In genomic region chr14:122388431-122389031, GRCm38 (mm10) we compare ENCODE assay signal across 17 mouse cellular contexts.
DNase-seq lines count a peak whose midpoint lies in the region; ATAC-seq and TF ChIP-seq lines count a peak whose summit lies in the region.
"Had no signal": no experiment of that assay in that cellular context is flagged by ENCODE, and none has a peak within 500 bp of the region (broad histone marks: within the 10 kb centered on the region; RNA-seq: fewer than 3 reads in every experiment).

No protein-coding gene starts in this region.

- peak overlapping the region; percentile 37 for H3K9ac ChIP-seq in hindbrain, postnatal 0 days (replicated peaks; ENCODE audit: low read length)

- peak overlapping the region; percentile 33 for H3K4me2 ChIP-seq in hindbrain, postnatal 0 days (ENCODE audit: low read depth, low read length)
- H3K4me2 ChIP-seq: liver, embryonic 11.5 days had no signal

- H3K27ac ChIP-seq in hindbrain, postnatal 0 days, result peak overlapping the region; percentile 84
- no peak overlapping the region for H3K27ac ChIP-seq in hindbrain, embryonic 10.5 days
- H3K27ac ChIP-seq in limb, embryonic 10.5 days, result no peak overlapping the region
- no peak overlapping the region for H3K27ac ChIP-seq in embryonic facial prominence, embryonic 10.5 days (replicated peaks)

- peak; percentile 70 for ATAC-seq in hindbrain, postnatal 0 days
- 0 out of 2 replicates have a peak, but pooled peaks have one; percentile 31 for ATAC-seq in cerebellum, adult (ENCODE audit: insufficient number of reproducible peaks, low FRiP score, low TSS enrichment)
- ATAC-seq: activated CD4-positive, CD25-positive, alpha-beta regulatory T cell, adult 4 months; CD4-positive, CD25-positive, alpha-beta regulatory T cell, adult 4 months; intestine, embryonic 16.5 days; lung, postnatal 0 days had no signal

- DNase-seq in hindbrain, postnatal 0 days (ENCODE audit: low spot score), result peak; percentile 48
- DNase-seq in hindbrain, embryonic 10.5 days (ENCODE audit: low spot score), result no peak
- peak; percentile 64 for DNase-seq in cerebellum, adult 8-10 months
- peak; percentile 30 for DNase-seq in limb, embryonic 10.5 days (ENCODE audit: low spot score)
- DNase-seq in frontal cortex, postnatal 25 days (ENCODE audit: low spot score in 2 of 2), result no peak
- no peak for DNase-seq in kidney, adult 8-10 months
- no peak for DNase-seq in embryonic facial prominence, embryonic 10.5 days (ENCODE audit: low spot score)
- DNase-seq: adrenal gland, postnatal 25 days; heart, postnatal 14 days; kidney, postnatal 10 days; thymus, postnatal 25 days had no signal

- H3K27me3 ChIP-seq in hindbrain, postnatal 0 days (ENCODE audit: insufficient read depth, low read length), result peaks cover 8% of the 10 kb centered on the region; the same call in 1 of the 2 replicates
- H3K27me3 ChIP-seq in hindbrain, embryonic 10.5 days (ENCODE audit: insufficient read depth, poor library complexity, severe bottlenecking), result peaks cover 24% of the 10 kb centered on the region
- H3K27me3 ChIP-seq in limb, embryonic 10.5 days (ENCODE audit: low read depth, poor library complexity, severe bottlenecking), result no peaks in the 10 kb centered on the region
- H3K27me3 ChIP-seq in embryonic facial prominence, embryonic 10.5 days (replicated peaks; ENCODE audit: low read depth, poor library complexity, severe bottlenecking), result peaks cover 27% of the 10 kb centered on the region

- WGBS in hindbrain, postnatal 0 days, result 44% methylated on average over 19 of the region's 19 CpGs
- 77% methylated on average over 19 of the region's 19 CpGs for WGBS in hindbrain, embryonic 10.5 days
- WGBS in limb, embryonic 10.5 days, result 52% methylated on average over 19 of the region's 19 CpGs
- WGBS in embryonic facial prominence, embryonic 10.5 days, result 80% methylated on average over 19 of the region's 19 CpGs

- no peak for TF ChIP-seq CTCF in hindbrain, postnatal 0 days (IDR thresholded peaks at IDR 0.05; ENCODE audit: low read depth)

- no peak overlapping the region; the same call in 1 of the 2 replicates for H3K4me3 ChIP-seq in hindbrain, postnatal 0 days (ENCODE audit: low read length)
- H3K4me3 ChIP-seq in hindbrain, embryonic 10.5 days, result no peak overlapping the region
- no peak overlapping the region for H3K4me3 ChIP-seq in limb, embryonic 10.5 days
- H3K4me3 ChIP-seq in embryonic facial prominence, embryonic 10.5 days, result no peak overlapping the region

- H3K9me3 ChIP-seq in hindbrain, postnatal 0 days (ENCODE audit: low read length), result no peaks in the 10 kb centered on the region
- H3K9me3 ChIP-seq in hindbrain, embryonic 10.5 days, result no peaks in the 10 kb centered on the region
- H3K9me3 ChIP-seq in limb, embryonic 10.5 days (replicated peaks), result no peaks in the 10 kb centered on the region
- H3K9me3 ChIP-seq in embryonic facial prominence, embryonic 10.5 days, result no peaks in the 10 kb centered on the region

- H3K4me1 ChIP-seq in hindbrain, postnatal 0 days (ENCODE audit: insufficient read depth, low read length), result no peaks in the 10 kb centered on the region
- H3K4me1 ChIP-seq in hindbrain, embryonic 10.5 days (replicated peaks), result peaks cover 15% of the 10 kb centered on the region
- peaks cover 54% of the 10 kb centered on the region for H3K4me1 ChIP-seq in limb, embryonic 10.5 days
- H3K4me1 ChIP-seq in embryonic facial prominence, embryonic 10.5 days, result no peaks in the 10 kb centered on the region

- no peaks in the 10 kb centered on the region for H3K36me3 ChIP-seq in hindbrain, postnatal 0 days (ENCODE audit: insufficient read depth, low read length)
- no peaks in the 10 kb centered on the region for H3K36me3 ChIP-seq in hindbrain, embryonic 10.5 days
- no peaks in the 10 kb centered on the region for H3K36me3 ChIP-seq in limb, embryonic 10.5 days
- H3K36me3 ChIP-seq in embryonic facial prominence, embryonic 10.5 days (replicated peaks), result no peaks in the 10 kb centered on the region

Comparison
In these comparisons a context has a peak if more than half of its experiments do, and no peak if none do; other contexts are left out.
1. DNase-seq: peak in hindbrain, postnatal 0 days (single experiment), cerebellum, adult 8-10 months (single experiment) and limb, embryonic 10.5 days (single experiment); none in hindbrain, embryonic 10.5 days (single experiment), frontal cortex, postnatal 25 days (0 of 2), kidney, adult 8-10 months (0 of 2) and embryonic facial prominence, embryonic 10.5 days (single experiment).